Mouse (Mus musculus) CD8-positive naive resting alpha-beta T cell, adult 2 months (primary cell): ENCODE results near the gene Gm10961.

ENCODE experiments used
- DNase-seq, 2 experiments: peaks; one replicate each; pipeline ENCODE4 v3.0.0; 2022; ENCODE audit warnings: low read depth in 2 of 2, low spot score in 2 of 2

Gene Gm10961

DNA sequence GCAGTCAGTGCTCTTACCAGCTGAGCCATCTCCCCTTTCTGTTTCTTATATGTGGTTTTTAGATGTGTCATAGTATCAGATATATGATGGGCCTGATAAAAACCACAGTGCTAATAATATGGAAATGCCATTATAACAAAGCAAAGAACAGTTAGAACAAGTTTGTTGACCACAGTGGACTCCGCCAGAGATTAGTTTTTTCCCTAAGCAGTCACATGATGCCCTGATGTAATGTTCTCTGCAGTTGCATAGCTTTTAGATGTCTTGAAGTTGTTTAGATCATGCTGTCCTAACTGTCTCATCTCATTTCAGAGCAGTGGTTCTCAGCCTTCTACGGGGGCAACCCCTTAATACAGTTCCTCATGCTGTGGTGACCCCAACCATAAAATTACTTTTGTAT, 25.0 kb downstream of the Gm10961 start:
- no peak for DNase-seq

DNA sequence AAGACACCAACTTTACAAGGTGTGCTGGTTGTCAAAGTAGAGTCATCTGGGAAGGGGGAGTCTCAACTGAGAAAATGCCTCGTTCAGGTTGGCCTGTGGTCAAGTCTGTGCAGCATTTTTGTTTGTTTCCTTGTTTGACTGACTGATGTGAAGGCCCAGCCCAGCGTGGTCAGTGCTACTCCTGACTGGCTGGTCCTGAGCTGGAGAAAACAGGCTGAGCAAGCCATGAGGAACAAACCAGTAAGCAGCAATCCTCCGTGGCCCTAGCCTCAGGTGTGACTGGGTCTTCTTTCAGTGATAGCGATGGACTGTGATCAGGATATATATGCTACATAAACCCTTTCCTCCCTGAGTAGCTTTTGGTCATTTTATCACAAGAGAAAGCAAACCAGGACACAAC, 25.8 kb downstream of the Gm10961 start:
- DNase-seq: no peak

DNA sequence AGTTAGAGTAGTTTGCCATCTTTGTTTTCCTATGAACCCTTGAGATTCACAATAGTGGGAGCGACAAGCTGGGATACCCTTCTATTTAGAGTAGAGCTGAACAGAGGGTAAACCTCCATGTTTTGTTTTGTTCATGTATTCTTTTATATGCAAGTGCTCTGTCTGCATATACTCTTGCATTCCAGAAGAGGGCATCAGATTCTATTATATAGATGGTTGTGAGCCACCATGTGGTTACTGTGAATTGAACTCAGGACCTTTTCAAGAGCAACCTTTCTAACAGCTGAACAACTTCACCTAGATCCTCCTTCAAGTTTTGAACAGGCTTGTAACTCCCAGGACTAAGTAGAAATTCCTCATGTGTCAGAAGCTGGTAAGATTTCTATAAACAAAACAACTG, 27.9 kb downstream of the Gm10961 start:
- DNase-seq: no peak

DNA sequence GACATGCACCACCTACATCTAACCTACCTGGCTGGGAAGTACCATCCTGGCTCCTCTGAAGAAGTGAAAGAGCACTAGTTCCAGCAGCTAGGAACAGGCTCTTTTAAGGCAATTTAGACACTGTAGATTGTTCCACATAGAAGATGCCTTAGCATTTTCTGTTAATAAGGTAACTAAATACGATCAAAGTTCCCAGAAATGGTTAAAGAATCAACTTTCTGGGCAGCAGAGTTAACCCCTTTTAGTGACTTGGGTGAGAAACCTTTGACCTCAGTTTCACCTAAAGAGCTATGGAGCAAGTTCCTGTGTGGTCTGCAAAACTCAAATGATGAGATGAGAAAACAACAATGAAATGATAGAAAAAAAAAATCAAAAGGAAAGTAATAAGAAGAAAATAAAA, 33.5 kb downstream of the Gm10961 start:
- DNase-seq: no peak

DNA sequence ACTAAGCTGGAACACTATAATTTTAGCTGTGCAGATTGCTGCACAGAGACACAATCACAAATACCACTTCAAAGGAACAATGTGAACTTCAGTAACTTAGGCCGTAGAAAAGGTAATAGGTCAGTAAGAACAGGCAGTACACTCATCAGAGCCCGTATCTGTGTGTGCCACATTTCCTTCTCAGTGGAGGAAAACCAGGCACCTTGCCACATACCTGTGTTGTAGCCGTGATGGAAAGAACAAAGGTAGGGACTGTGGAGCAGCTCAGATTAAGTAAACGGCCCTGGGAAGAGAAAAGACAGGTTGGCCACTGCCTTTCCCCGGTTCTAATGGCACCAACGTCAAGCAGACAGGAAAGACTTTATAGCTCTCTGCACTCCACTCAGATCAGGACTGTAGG, 36.3 kb downstream of the Gm10961 start:
- no peak for DNase-seq

DNA sequence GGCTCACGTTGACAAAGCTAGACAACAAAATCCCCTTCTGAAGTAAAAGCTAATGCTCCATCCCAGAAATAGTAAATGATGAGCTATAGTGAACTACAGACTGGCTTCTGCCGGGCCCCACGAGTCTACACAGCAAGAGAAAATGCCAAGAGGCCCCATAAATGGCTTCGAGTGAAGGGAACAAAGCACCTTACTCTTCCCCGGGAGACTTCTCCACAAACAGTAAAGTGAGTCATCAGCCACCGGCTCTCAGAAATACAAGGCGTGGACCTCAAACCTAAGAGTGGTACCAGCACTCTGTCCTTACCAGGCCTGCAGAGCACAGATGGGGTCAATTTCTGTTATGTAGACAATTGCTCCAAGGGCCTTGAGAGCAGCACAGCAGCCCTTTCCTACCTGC, 37.7 kb downstream of the Gm10961 start:
- no peak for DNase-seq

DNA sequence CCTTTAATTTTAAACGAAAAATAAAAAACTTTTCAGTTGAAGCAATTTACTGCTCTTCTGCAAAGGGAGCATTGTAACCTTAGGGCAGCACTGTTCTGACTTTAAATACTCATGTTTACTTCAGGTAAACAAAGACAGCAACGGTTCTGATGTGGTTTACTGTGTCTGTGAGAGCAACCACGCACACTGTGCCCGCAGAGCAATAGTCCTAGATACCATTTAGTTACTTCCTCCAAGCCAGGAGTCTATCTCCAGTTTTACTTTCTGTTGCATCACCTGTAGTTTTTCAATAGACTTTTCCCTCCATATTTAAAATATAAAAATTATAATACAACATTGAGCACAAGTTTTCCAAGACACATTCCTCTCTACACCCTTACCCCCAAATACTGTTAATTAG, 39.4 kb downstream of the Gm10961 start:
- DNase-seq: no peak

DNA sequence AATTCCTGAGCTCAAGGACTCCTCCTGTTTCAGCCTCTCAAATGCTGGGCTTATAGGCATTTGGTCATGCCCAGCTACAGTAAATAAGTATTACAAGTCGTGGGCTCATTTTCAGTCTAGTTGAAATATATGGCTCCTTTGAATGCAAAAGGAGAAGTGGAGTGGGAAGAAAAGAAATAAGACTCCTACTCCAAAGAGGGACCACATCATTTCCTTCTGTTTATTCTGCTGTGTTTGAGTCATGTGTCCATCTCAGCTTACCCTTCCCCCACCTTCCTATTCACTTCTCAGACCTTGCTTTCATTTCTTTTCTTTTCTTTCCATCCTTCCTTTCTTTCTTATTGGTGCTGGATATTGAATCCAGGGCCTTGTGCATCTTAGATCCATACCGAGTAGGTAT, 40.4 kb downstream of the Gm10961 start:
- no peak for DNase-seq

DNA sequence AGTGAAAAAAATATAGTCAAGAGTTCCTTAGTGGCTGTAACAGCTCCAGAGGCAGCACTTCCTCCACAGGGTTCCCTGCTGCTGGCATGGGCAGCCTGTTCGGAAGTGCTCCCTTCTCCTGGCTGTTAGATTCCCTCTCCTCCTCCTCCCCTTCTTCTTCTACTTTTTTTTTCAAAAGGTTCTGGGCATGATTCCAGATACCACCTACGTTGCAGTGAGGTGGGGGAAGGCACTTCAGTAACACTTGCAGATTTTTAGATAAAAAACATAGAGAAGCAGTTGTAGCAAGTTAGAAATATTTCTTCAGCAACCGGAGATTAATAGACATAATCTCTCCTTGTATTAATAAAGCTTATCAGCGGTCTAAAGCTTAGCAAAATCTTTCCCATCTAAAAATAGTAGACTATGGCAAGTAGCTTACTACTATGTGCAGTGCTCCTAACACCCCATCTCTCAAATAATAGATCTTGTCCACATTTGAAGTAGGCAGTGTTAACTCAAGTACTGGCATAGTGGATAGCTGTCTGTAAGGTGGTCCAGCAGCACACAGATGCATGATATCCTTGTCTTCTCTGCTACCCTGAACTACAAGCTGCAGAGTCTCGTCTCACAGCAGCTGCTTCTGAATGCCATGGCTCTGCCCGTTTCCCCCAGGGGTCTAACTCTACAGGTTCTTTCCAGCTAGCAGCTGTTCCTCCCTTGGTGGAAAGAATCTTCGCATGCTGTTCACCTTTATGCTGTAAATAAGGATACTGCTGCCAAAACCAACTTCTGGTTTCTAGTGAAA, 49.9 kb downstream of the Gm10961 start:
- DNase-seq: no peak
